Mouse (Mus musculus) kidney, adult 2 months (tissue): ENCODE data around the gene Ctxn2. TPM values are rescaled to one million over a fixed set of nuclear protein-coding genes. Genes with fewer than 3 reads are reported as not detected.

Experiments used
- DNase-seq: peaks from one replicate; pipeline ENCODE4 v3.0.0; 2021
- H3K27ac ChIP-seq: fragments of 200-500 bp; 2 replicates; pipeline ENCODE4 v1.5.1; 2012; ENCODE audit warnings: low read depth, low read length, control low read depth, inconsistent platforms; ENCODE audit not compliant: insufficient read depth
- H3K27me3 ChIP-seq: fragments of 200-500 bp; replicated peaks from 2 replicates; pipeline ENCODE4 v1.6.1; 2012; ENCODE audit warnings: mild to moderate bottlenecking, moderate library complexity, low read length, inconsistent platforms; ENCODE audit not compliant: control insufficient read depth, insufficient read depth
- H3K36me3 ChIP-seq: fragments of 200-500 bp; 2 replicates; pipeline ENCODE4 v1.6.1; 2012; ENCODE audit warnings: mild to moderate bottlenecking, moderate library complexity, low read length, inconsistent platforms; ENCODE audit not compliant: control insufficient read depth, insufficient read depth
- H3K4me1 ChIP-seq: fragments of 200-500 bp; 2 replicates; pipeline ENCODE4 v1.6.1; 2011; ENCODE audit warnings: low read length; ENCODE audit not compliant: control insufficient read depth, insufficient read depth
- H3K4me3 ChIP-seq: fragments of 200-500 bp; 2 replicates; pipeline ENCODE4 v1.5.1; 2011; ENCODE audit warnings: mild to moderate bottlenecking, low read depth, low read length, control low read depth; ENCODE audit not compliant: insufficient read depth
- CTCF ChIP-seq: fragments of 200-500 bp; conservative IDR thresholded peaks from 2 replicates; pipeline ENCODE4 v1.5.1; 2011; ENCODE audit warnings: low read depth, mild to moderate bottlenecking, control low read depth, low read length, moderate library complexity, mixed read lengths; ENCODE audit not compliant: insufficient read depth, insufficient read length
- POLR2A ChIP-seq: fragments of 200-500 bp; IDR thresholded peaks from one replicate; pipeline ENCODE4 v1.6.1; 2011; ENCODE audit warnings: low read depth, low read length, control low read depth
- WGBS: fragments of 180-500 bp; shearing (Covaris S2); methylation state at CpG from one replicate; pipeline ENCODE4 v1.1.7; 2018; 5-methylcytosine and 5-hydroxymethylcytosine counted together
- polyA plus RNA-seq: library from polyadenylated mRNA; depleted of rRNA; stranded (reverse); fragments of >200 nt; gene quantifications from 2 replicates; pipeline ENCODE4 v1.2.3, GENCODE M21; 2012

Ctxn2 gene
- polyA plus RNA-seq, 1 experiment = 0.13 TPM

GRCm38 (mm10) chr2:125122624-125123476, 13.6 kb upstream of the Ctxn2 start:
- Histone ChIP-seq H3K27me3 (no peaks in the 10 kb centered on the region), H3K36me3 (no peaks in the 10 kb centered on the region), H3K4me3 (peak overlapping the region; percentile 88), H3K4me1 (peaks cover 3% of the 10 kb centered on the region; the same call in 1 of the 2 replicates), H3K27ac (peak overlapping the region; percentile 35)
- 4% methylated on average over 58 of the region's 59 CpGs for WGBS
- DNase-seq = peak; percentile 57
- TF ChIP-seq CTCF (no peak), POLR2A (no peak)

GRCm38 (mm10) chr2:125123477-125123852, 13.0 kb upstream of the Ctxn2 start, which contains the start of gene Myef2:
Gene Myef2 (minus strand): TSS chr2:125123661.
- H3K27ac ChIP-seq = peak within 1 kb of the TSS; percentile 35

GRCm38 (mm10) chr2:125125824-125126223, 10.7 kb upstream of the Ctxn2 start:
- Histone ChIP-seq H3K27ac (no peak overlapping the region), H3K4me3 (no peak overlapping the region), H3K27me3 (no peaks in the 10 kb centered on the region), H3K4me1 (peaks cover 3% of the 10 kb centered on the region; the same call in 1 of the 2 replicates), H3K36me3 (no peaks in the 10 kb centered on the region)
- TF ChIP-seq CTCF (no peak), POLR2A (no peak)
- no peak for DNase-seq
- whole genome bisulfite sequencing = 46% methylated on average over 4 of the region's 4 CpGs

More at GRCm38 (mm10) chr2:125123477-125123852, 13.0 kb upstream of the Ctxn2 start, which contains the start of gene Myef2:
- Histone ChIP-seq H3K36me3 (no peaks in the 10 kb centered on the region), H3K4me3 (peak within 1 kb of the TSS; percentile 88), H3K27me3 (no peaks in the 10 kb centered on the region), H3K4me1 (peaks cover 3% of the 10 kb centered on the region; the same call in 1 of the 2 replicates)
- WGBS = 1% methylated on average over 44 of the region's 48 CpGs
- peak; percentile 80 for DNase-seq
- TF ChIP-seq CTCF (no peak), POLR2A (no peak)

- H3K27me3 ChIP-seq = no peaks in the 10 kb centered on the region
- TF ChIP-seq POLR2A (no peak), CTCF (no peak)
- H3K4me1 ChIP-seq = peaks cover 3% of the 10 kb centered on the region; the same call in 1 of the 2 replicates
- 82% methylated on average over 3 of the region's 3 CpGs for WGBS
- DNase-seq = no peak
- H3K4me3 ChIP-seq = no peak overlapping the region
- no peak overlapping the region for H3K27ac ChIP-seq
- H3K36me3 ChIP-seq = no peaks in the 10 kb centered on the region
Observed at GRCm38 (mm10) chr2:125126792-125127191, 9.7 kb upstream of the Ctxn2 start.

- Histone ChIP-seq H3K4me1 (no peaks in the 10 kb centered on the region), H3K27me3 (no peaks in the 10 kb centered on the region), H3K36me3 (no peaks in the 10 kb centered on the region), H3K27ac (no peak overlapping the region), H3K4me3 (no peak overlapping the region)
- DNase-seq = no peak
- TF ChIP-seq POLR2A (no peak), CTCF (no peak)
- WGBS = 63% methylated on average over 4 of the region's 4 CpGs
Observed at GRCm38 (mm10) chr2:125134113-125134512, 2.4 kb upstream of the Ctxn2 start.

GRCm38 (mm10) chr2:125136846-125137245, 354 bp downstream of the Ctxn2 start:
- no peaks in the 10 kb centered on the region; the same call in 1 of the 2 replicates for H3K27me3 ChIP-seq
- H3K27ac ChIP-seq = no peak overlapping the region
- DNase-seq = no peak
- TF ChIP-seq CTCF = no peak
- no peak for TF ChIP-seq POLR2A
- H3K4me1 ChIP-seq = no peaks in the 10 kb centered on the region
- no peaks in the 10 kb centered on the region for H3K36me3 ChIP-seq
- H3K4me3 ChIP-seq = no peak overlapping the region
- 40% methylated on average over 7 of the region's 7 CpGs for WGBS

- no peak overlapping the region for H3K4me3 ChIP-seq
- H3K27ac ChIP-seq = no peak overlapping the region
- H3K4me1 ChIP-seq = no peaks in the 10 kb centered on the region
- H3K36me3 ChIP-seq = no peaks in the 10 kb centered on the region
- TF ChIP-seq POLR2A = no peak
- no peak for TF ChIP-seq CTCF
- H3K27me3 ChIP-seq = no peaks in the 10 kb centered on the region; the same call in 1 of the 2 replicates
- no peak for DNase-seq
Observed at GRCm38 (mm10) chr2:125142336-125142735, 5.8 kb downstream of the Ctxn2 start.
